Mouse (Mus musculus) heart, adult 2 months (tissue): ENCODE measurements around the gene Gpr146.

Experiments used
- CTCF ChIP-seq: fragments of 200-600 bp; IDR thresholded peaks from 2 replicates; pipeline ENCODE4 v1.8.1; 2022; ENCODE audit warnings: antibody characterized with exemption, mild to moderate bottlenecking, moderate library complexity
- POLR2A ChIP-seq: fragments of 200-500 bp; IDR thresholded peaks from 2 replicates; pipeline ENCODE4 v1.6.1; 2011; ENCODE audit warnings: mild to moderate bottlenecking, low read depth, low read length, control low read depth; ENCODE audit not compliant: insufficient read depth

GRCm38 (mm10) chr5:139445258-139445657, 67.8 kb downstream of the Gpr146 start:
- peak; percentile 54 for TF ChIP-seq CTCF
- TF ChIP-seq POLR2A, result no peak
